ENCODE assay signal across 15 mouse cellular contexts in the genomic region with DNA sequence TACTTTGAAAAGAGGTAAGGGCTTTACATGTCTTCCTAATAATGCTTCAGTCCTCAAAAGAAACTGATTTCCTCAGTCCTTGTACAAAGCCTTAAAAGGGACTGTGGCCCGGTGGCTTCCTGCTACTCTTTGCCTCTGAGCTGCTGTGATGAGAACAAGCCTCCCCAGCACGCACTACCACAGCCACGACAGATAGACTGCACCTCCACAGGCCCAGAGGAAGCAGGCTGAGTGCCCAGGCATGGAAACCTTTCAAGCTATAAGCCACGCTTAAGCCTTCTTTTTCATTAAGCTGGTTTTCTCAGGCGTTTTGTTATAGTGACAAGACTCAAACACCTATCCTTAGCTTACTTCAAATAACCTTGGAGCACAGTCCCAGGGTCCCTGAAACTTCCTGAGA. TPM values are rescaled to one million over a fixed set of nuclear protein-coding genes. Genes with fewer than 3 reads are reported as not detected.
DNase-seq lines count a peak whose midpoint lies in the region; ATAC-seq and TF ChIP-seq lines count a peak whose summit lies in the region.
"Had no signal": no experiment of that assay in that cellular context is flagged by ENCODE, and none has a peak within 500 bp of the region (broad histone marks: within the 10 kb centered on the region; RNA-seq: fewer than 3 reads in every experiment).

No protein-coding gene starts in this region.

- no peaks in the 10 kb centered on the region for H3K36me3 ChIP-seq in heart, embryonic 10.5 days
- no peaks in the 10 kb centered on the region for H3K36me3 ChIP-seq in kidney, adult 2 months (ENCODE audit: control insufficient read depth, insufficient read depth, low read length)
- no peaks in the 10 kb centered on the region for H3K36me3 ChIP-seq in lung, postnatal 0 days (ENCODE audit: insufficient read depth, low read length)
- no peaks in the 10 kb centered on the region for H3K36me3 ChIP-seq in stomach, postnatal 0 days (ENCODE audit: control insufficient read depth, insufficient read depth, low read length)
- H3K36me3 ChIP-seq: neural tube, embryonic 12.5 days had no signal

- no peak overlapping the region for H3K27ac ChIP-seq in heart, embryonic 10.5 days
- peak overlapping the region; percentile 51 for H3K27ac ChIP-seq in kidney, adult 2 months (ENCODE audit: insufficient read depth, low read depth, low read length)
- H3K27ac ChIP-seq in lung, postnatal 0 days (ENCODE audit: low read length) = peak overlapping the region; percentile 68
- 0 out of 2 replicates have a peak overlapping the region, but pooled peaks have one; percentile 24 for H3K27ac ChIP-seq in stomach, postnatal 0 days (replicated peaks)
- H3K27ac ChIP-seq: liver, embryonic 14.5 days; neural tube, embryonic 12.5 days had no signal

- no peak for TF ChIP-seq POLR2A in kidney, adult 2 months (IDR thresholded peaks at IDR 0.05; ENCODE audit: low read depth, low read length)

- peaks cover 29% of the 10 kb centered on the region for H3K4me1 ChIP-seq in heart, embryonic 10.5 days
- peaks cover 31% of the 10 kb centered on the region for H3K4me1 ChIP-seq in kidney, adult 2 months (ENCODE audit: control insufficient read depth, insufficient read depth, low read length)
- peaks cover 8% of the 10 kb centered on the region; the same call in 1 of the 2 replicates for H3K4me1 ChIP-seq in lung, postnatal 0 days (ENCODE audit: insufficient read depth, low read depth, low read length)
- 0 out of 2 replicates have a peak, but pooled peaks cover 2% of the 10 kb centered on the region for H3K4me1 ChIP-seq in stomach, postnatal 0 days (replicated peaks; ENCODE audit: control insufficient read depth, insufficient read depth)

- DNase-seq in heart, adult 11 months = peak; percentile 93
- DNase-seq in heart, embryonic 10.5 days (ENCODE audit: low spot score) = no peak
- peak; percentile 27 for DNase-seq in kidney, adult 2 months
- DNase-seq in kidney, adult 9 months = no peak
- DNase-seq in lung, postnatal 0 days (ENCODE audit: low spot score) = no peak
- DNase-seq in lung, postnatal 14 days = no peak
- no peak for DNase-seq in stomach, postnatal 0 days (ENCODE audit: low spot score)
- DNase-seq in left cerebral cortex, adult 8-10 months (ENCODE audit: low spot score in 2 of 2) = no peak
- DNase-seq: cerebellum, adult 11-12 months; kidney, postnatal 36 days; layer of hippocampus, postnatal 36 days had no signal

- no peak for TF ChIP-seq EP300 in lung, postnatal 0 days (IDR thresholded peaks at IDR 0.05)
- TF ChIP-seq EP300 in stomach, postnatal 0 days (optimal IDR thresholded peaks at IDR 0.05) = no peak

- H3K4me3 ChIP-seq in heart, embryonic 10.5 days = no peak overlapping the region
- no peak overlapping the region for H3K4me3 ChIP-seq in kidney, adult 2 months (ENCODE audit: insufficient read depth, low read depth, low read length)
- no peak overlapping the region for H3K4me3 ChIP-seq in lung, postnatal 0 days (ENCODE audit: low read depth, low read length)
- H3K4me3 ChIP-seq in stomach, postnatal 0 days (ENCODE audit: low read depth, low read length) = no peak overlapping the region
- H3K4me3 ChIP-seq: neural tube, embryonic 12.5 days had no signal

- H3K4me2 ChIP-seq in lung, postnatal 0 days (replicated peaks; ENCODE audit: low read depth, low read length) = no peak overlapping the region
- no peak overlapping the region for H3K4me2 ChIP-seq in stomach, postnatal 0 days (replicated peaks; ENCODE audit: low read depth)
- H3K4me2 ChIP-seq: neural tube, embryonic 12.5 days had no signal

- no peak overlapping the region for H3K9ac ChIP-seq in lung, postnatal 0 days (replicated peaks; ENCODE audit: low read depth)
- no peak overlapping the region for H3K9ac ChIP-seq in stomach, postnatal 0 days (ENCODE audit: low read length)
- H3K9ac ChIP-seq: liver, embryonic 14.5 days; neural tube, embryonic 12.5 days had no signal

- ATAC-seq in lung, postnatal 0 days = 0 out of 2 replicates have a peak, but pooled peaks have one; percentile 4
- no peak for ATAC-seq in stomach, postnatal 0 days (ENCODE audit: low FRiP score, low TSS enrichment)
- ATAC-seq: forebrain, embryonic 16.5 days; midbrain, embryonic 16.5 days had no signal

- no peaks in the 10 kb centered on the region for H3K27me3 ChIP-seq in heart, embryonic 10.5 days (ENCODE audit: insufficient read depth, poor library complexity, severe bottlenecking)
- no peaks in the 10 kb centered on the region for H3K27me3 ChIP-seq in kidney, adult 2 months (replicated peaks; ENCODE audit: control insufficient read depth, insufficient read depth, low read length)
- no peaks in the 10 kb centered on the region for H3K27me3 ChIP-seq in lung, postnatal 0 days (replicated peaks; ENCODE audit: insufficient read depth, low read length)
- H3K27me3 ChIP-seq in stomach, postnatal 0 days (ENCODE audit: control insufficient read depth, insufficient read depth, low read length) = no peaks in the 10 kb centered on the region
- H3K27me3 ChIP-seq: neural tube, embryonic 12.5 days had no signal

- 61% methylated on average over 5 of the region's 5 CpGs for WGBS in heart, embryonic 10.5 days
- 66% methylated on average over 5 of the region's 5 CpGs for WGBS in kidney, adult 2 months
- 55% methylated on average over 5 of the region's 5 CpGs for WGBS in lung, postnatal 0 days
- 58% methylated on average over 5 of the region's 5 CpGs for WGBS in stomach, postnatal 0 days

- TF ChIP-seq CTCF in kidney, adult 2 months (conservative IDR thresholded peaks at IDR 0.05; ENCODE audit: insufficient read depth, insufficient read length, low read depth, low read length) = no peak
- TF ChIP-seq CTCF in lung, postnatal 0 days (IDR thresholded peaks at IDR 0.05) = no peak
- TF ChIP-seq CTCF in stomach, postnatal 0 days (IDR thresholded peaks at IDR 0.05; ENCODE audit: low read depth) = no peak

- no peaks in the 10 kb centered on the region for H3K9me3 ChIP-seq in heart, embryonic 10.5 days
- no peaks in the 10 kb centered on the region for H3K9me3 ChIP-seq in lung, postnatal 0 days (ENCODE audit: low read length)
- H3K9me3 ChIP-seq in stomach, postnatal 0 days (ENCODE audit: control insufficient read depth, low read length) = no peaks in the 10 kb centered on the region
- H3K9me3 ChIP-seq: neural tube, embryonic 12.5 days had no signal

RNA-seq across cellular contexts. Expression of a gene that starts 10.0 kb away (rescaled TPM):
- polyA plus RNA-seq in heart, embryonic 10.5 days (2016; fragmentation: Nextera tagmentation; extraction: Ambion mirVana) = 13.5 and 17.6 TPM in 2 replicates
- polyA plus RNA-seq in kidney, adult 2 months (2012; rRNA removed) = 16.4 and 19.4 TPM in 2 replicates
- polyA plus RNA-seq in lung, postnatal 0 days (2015; fragmentation: Nextera tagmentation; extraction: Ambion mirVana) = 37.5 and 44.2 TPM in 2 replicates
- 16.9 and 18.1 TPM in 2 replicates for polyA plus RNA-seq in stomach, postnatal 0 days (2015; fragmentation: Nextera tagmentation; extraction: Ambion mirVana)
- total RNA-seq in left cerebral cortex, adult 8-10 months (2022) = 10 to 100 TPM; 55.1 to 66.0 (median 61.1) TPM

Comparison
In these comparisons a context has a peak if more than half of its experiments do, and no peak if none do; other contexts are left out.
1. DNase-seq: peak in heart, adult 11 months (single experiment) and kidney, adult 2 months (single experiment); none in heart, embryonic 10.5 days (single experiment), kidney, adult 9 months (single experiment), lung, postnatal 0 days (single experiment), lung, postnatal 14 days (single experiment), stomach, postnatal 0 days (single experiment) and left cerebral cortex, adult 8-10 months (0 of 2).